Mouse (Mus musculus): ENCODE results near the gene Pebp1.

GRCm38 (mm10) chr5:117267913-117268312 is 19.5 kb downstream of the Pebp1 start:
- TF ChIP-seq CTCF (IDR thresholded peaks at IDR 0.05; ENCODE audit: control insufficient read depth, insufficient read depth, insufficient read length) = no peak
- no peak for TF ChIP-seq MAX (IDR thresholded peaks at IDR 0.05)
- TF ChIP-seq CEBPB (IDR thresholded peaks at IDR 0.05; ENCODE audit: low read depth) = no peak
- TF ChIP-seq USF1 (IDR thresholded peaks at IDR 0.05; ENCODE audit: low read depth) = no peak
- no peak for TF ChIP-seq MYOG (IDR thresholded peaks at IDR 0.05; ENCODE audit: control insufficient read depth, extremely low read depth, insufficient read length)
- TF ChIP-seq FOSL1 (IDR thresholded peaks at IDR 0.05; ENCODE audit: insufficient read depth, low read length, poor library complexity, severe bottlenecking) = no peak
- TF ChIP-seq MYOD1 (IDR thresholded peaks at IDR 0.05; ENCODE audit: control insufficient read depth, insufficient read length, low read depth) = no peak
